In genomic region chr7:66304993-66305713, GRCm38 (mm10) we compare ENCODE assay signal across 13 mouse cellular contexts.
DNase-seq lines count a peak whose midpoint lies in the region; ATAC-seq and TF ChIP-seq lines count a peak whose summit lies in the region.
"Had no signal": no experiment of that assay in that cellular context is flagged by ENCODE, and none has a peak within 500 bp of the region (broad histone marks: within the 10 kb centered on the region; RNA-seq: fewer than 3 reads in every experiment).

No protein-coding gene starts in this region.

- WGBS in heart, embryonic 14.5 days = 81% methylated on average over 8 of the region's 8 CpGs
- 50% methylated on average over 8 of the region's 8 CpGs for WGBS in lung, embryonic 16.5 days
- WGBS in stomach, postnatal 0 days = 75% methylated on average over 8 of the region's 8 CpGs

- H3K4me3 ChIP-seq in heart, embryonic 14.5 days (ENCODE audit: control insufficient read depth in 1 of 2, insufficient read depth in 1 of 2, low read depth in 1 of 2, low read length in 2 of 2) = no peak overlapping the region
- no peak overlapping the region for H3K4me3 ChIP-seq in lung, embryonic 16.5 days (ENCODE audit: low read length)
- no peak overlapping the region for H3K4me3 ChIP-seq in embryonic fibroblast, embryonic 13.5 days (ENCODE audit: insufficient read depth, low read length)
- H3K4me3 ChIP-seq in stomach, postnatal 0 days (ENCODE audit: low read depth, low read length) = no peak overlapping the region
- H3K4me3 ChIP-seq: erythroblast, embryonic 14.5 days; liver, embryonic 12.5 days; midbrain, embryonic 12.5 days had no signal

- no peak overlapping the region for H3K9ac ChIP-seq in heart, embryonic 14.5 days (ENCODE audit: low read length)
- no peak overlapping the region for H3K9ac ChIP-seq in lung, embryonic 16.5 days (ENCODE audit: low read length)
- H3K9ac ChIP-seq in stomach, postnatal 0 days (ENCODE audit: low read length) = no peak overlapping the region
- H3K9ac ChIP-seq: liver, embryonic 12.5 days; midbrain, embryonic 12.5 days had no signal

- TF ChIP-seq EP300 in stomach, postnatal 0 days (optimal IDR thresholded peaks at IDR 0.05) = no peak

- H3K27ac ChIP-seq in heart, embryonic 14.5 days (replicated peaks in 1 of 2; ENCODE audit: control insufficient read depth in 1 of 2, insufficient read depth in 1 of 2, low read depth in 2 of 2, low read length in 2 of 2) = peak overlapping the region; percentile 41 to 53; a peak in 3 of 4 replicates
- H3K27ac ChIP-seq in lung, embryonic 16.5 days (ENCODE audit: low read length) = peak overlapping the region; percentile 76
- 0 out of 2 replicates have a peak overlapping the region, but pooled peaks have one; percentile 18 for H3K27ac ChIP-seq in embryonic fibroblast, embryonic 13.5 days (ENCODE audit: insufficient read depth, low read length)
- H3K27ac ChIP-seq in stomach, postnatal 0 days (replicated peaks) = no peak overlapping the region
- H3K27ac ChIP-seq: kidney, postnatal 0 days; liver, embryonic 12.5 days; midbrain, embryonic 12.5 days had no signal

- no peak for TF ChIP-seq CTCF in embryonic fibroblast, embryonic 13.5 days (IDR thresholded peaks at IDR 0.05; ENCODE audit: borderline replicate concordance, insufficient read depth, low read length)
- no peak for TF ChIP-seq CTCF in stomach, postnatal 0 days (IDR thresholded peaks at IDR 0.05; ENCODE audit: low read depth)

- H3K9me3 ChIP-seq in heart, embryonic 14.5 days (ENCODE audit: control insufficient read depth, low read length) = no peaks in the 10 kb centered on the region
- H3K9me3 ChIP-seq in lung, embryonic 16.5 days (ENCODE audit: control insufficient read depth, low read length) = no peaks in the 10 kb centered on the region
- no peaks in the 10 kb centered on the region for H3K9me3 ChIP-seq in stomach, postnatal 0 days (ENCODE audit: control insufficient read depth, low read length)
- H3K9me3 ChIP-seq: liver, embryonic 12.5 days; midbrain, embryonic 12.5 days had no signal

- no peaks in the 10 kb centered on the region; the same call in 1 of the 2 replicates for H3K27me3 ChIP-seq in heart, embryonic 14.5 days (ENCODE audit: control insufficient read depth, insufficient read depth, low read length)
- no peaks in the 10 kb centered on the region for H3K27me3 ChIP-seq in lung, embryonic 16.5 days (ENCODE audit: control insufficient read depth, insufficient read depth, low read depth, low read length)
- no peaks in the 10 kb centered on the region for H3K27me3 ChIP-seq in stomach, postnatal 0 days (ENCODE audit: control insufficient read depth, insufficient read depth, low read length)
- H3K27me3 ChIP-seq: liver, embryonic 12.5 days; midbrain, embryonic 12.5 days had no signal

- no peak for DNase-seq in heart, adult 8-10 months (ENCODE audit: low spot score)
- no peak for DNase-seq in lung, adult 18-20 months
- peak; percentile 55 for DNase-seq in lung, postnatal 14 days
- DNase-seq in stomach, postnatal 0 days (ENCODE audit: low spot score) = no peak
- DNase-seq: adrenal gland, adult 8-10 months; layer of hippocampus, postnatal 36 days had no signal

- no peak overlapping the region for H3K4me2 ChIP-seq in heart, embryonic 14.5 days (ENCODE audit: low read length)
- H3K4me2 ChIP-seq in lung, embryonic 16.5 days (ENCODE audit: low read depth, low read length) = no peak overlapping the region
- no peak overlapping the region for H3K4me2 ChIP-seq in stomach, postnatal 0 days (replicated peaks; ENCODE audit: low read depth)
- H3K4me2 ChIP-seq: liver, embryonic 12.5 days; midbrain, embryonic 12.5 days had no signal

- TF ChIP-seq POLR2A in embryonic fibroblast, embryonic 13.5 days (IDR thresholded peaks at IDR 0.05; ENCODE audit: low read depth, low read length) = no peak

- ATAC-seq in heart, embryonic 14.5 days (ENCODE audit: insufficient number of reproducible peaks, insufficient read depth, low FRiP score, low read depth) = no peak
- ATAC-seq in lung, embryonic 16.5 days (ENCODE audit: low read depth) = peak; percentile 70
- ATAC-seq in stomach, postnatal 0 days (ENCODE audit: low FRiP score, low TSS enrichment) = no peak
- ATAC-seq: liver, embryonic 12.5 days had no signal

- H3K4me1 ChIP-seq in heart, embryonic 14.5 days (ENCODE audit: control insufficient read depth in 2 of 2, insufficient read depth in 2 of 2, low read length in 2 of 2) = peaks cover 10 to 16% of the 10 kb centered on the region in 2 experiments
- H3K4me1 ChIP-seq in lung, embryonic 16.5 days (replicated peaks; ENCODE audit: control insufficient read depth, insufficient read depth, low read length) = peaks cover 37% of the 10 kb centered on the region
- peaks cover 3% of the 10 kb centered on the region for H3K4me1 ChIP-seq in embryonic fibroblast, embryonic 13.5 days (ENCODE audit: control insufficient read depth, insufficient read depth, low read length)
- H3K4me1 ChIP-seq in stomach, postnatal 0 days (replicated peaks; ENCODE audit: control insufficient read depth, insufficient read depth) = no peaks in the 10 kb centered on the region
- H3K4me1 ChIP-seq: midbrain, embryonic 12.5 days had no signal

- peaks cover 23% of the 10 kb centered on the region for H3K36me3 ChIP-seq in heart, embryonic 14.5 days (ENCODE audit: control insufficient read depth, insufficient read depth, low read length)
- peaks cover 13% of the 10 kb centered on the region for H3K36me3 ChIP-seq in lung, embryonic 16.5 days (ENCODE audit: control insufficient read depth, insufficient read depth, low read length)
- H3K36me3 ChIP-seq in stomach, postnatal 0 days (ENCODE audit: control insufficient read depth, insufficient read depth, low read length) = peaks cover 3% of the 10 kb centered on the region; the same call in 1 of the 2 replicates
- H3K36me3 ChIP-seq: midbrain, embryonic 12.5 days had no signal
